Mouse (Mus musculus) ES-Bruce4 (cell line): Measurements from ENCODE around the gene Ints7. TPM values are rescaled to one million over a fixed set of nuclear protein-coding genes. Genes with fewer than 3 reads are reported as not detected.

ENCODE experiments used
- H3K27ac ChIP-seq: 2 replicates; pipeline ENCODE4 v1.5.1; 2012; ENCODE audit warnings: low read length, inconsistent platforms; ENCODE audit not compliant: insufficient read depth
- H3K27me3 ChIP-seq: 2 replicates; pipeline ENCODE4 v1.6.1; 2012; ENCODE audit warnings: mild to moderate bottlenecking, low read length, inconsistent platforms; ENCODE audit not compliant: control insufficient read depth, poor library complexity, insufficient read depth, severe bottlenecking
- H3K36me3 ChIP-seq: 2 replicates; pipeline ENCODE4 v1.6.1; 2012; ENCODE audit warnings: inconsistent platforms, mild to moderate bottlenecking, low read length, moderate library complexity; ENCODE audit not compliant: control insufficient read depth, poor library complexity, insufficient read depth, severe bottlenecking
- H3K4me1 ChIP-seq: one replicate; pipeline ENCODE4 v1.8.1; 2011; ENCODE audit warnings: low read length; ENCODE audit not compliant: control insufficient read depth, insufficient read depth
- H3K4me3 ChIP-seq: 2 replicates; pipeline ENCODE4 v1.5.1; 2011; ENCODE audit warnings: low read depth, mild to moderate bottlenecking, low read length
- H3K9ac ChIP-seq: 2 replicates; pipeline ENCODE4 v1.6.1; 2012; ENCODE audit warnings: low read depth, mild to moderate bottlenecking, inconsistent platforms; ENCODE audit not compliant: poor library complexity, severe bottlenecking
- H3K9me3 ChIP-seq: replicated peaks from 2 replicates; pipeline ENCODE4 v1.6.1; 2012; ENCODE audit warnings: mild to moderate bottlenecking, low read length, inconsistent platforms; ENCODE audit not compliant: control insufficient read depth, poor library complexity, insufficient read depth, severe bottlenecking
- CTCF ChIP-seq: IDR thresholded peaks from one replicate; pipeline ENCODE4 v1.8.1; 2011; ENCODE audit warnings: low read depth, low read length
- EP300 ChIP-seq: IDR thresholded peaks from 2 replicates; pipeline ENCODE4 v1.6.1; 2011; ENCODE audit warnings: low read depth, low read length; ENCODE audit not compliant: insufficient read depth
- POLR2A ChIP-seq: IDR thresholded peaks from one replicate; pipeline ENCODE4 v1.8.1; 2011; ENCODE audit warnings: low read length; ENCODE audit not compliant: insufficient read depth
- polyA plus RNA-seq: library from polyadenylated mRNA; stranded (reverse); fragments of >200 nt; gene quantifications from 2 replicates; pipeline ENCODE4 v1.2.4, GENCODE M21; 2011; ENCODE audit warnings: low read depth; ENCODE audit not compliant: missing spikeins, insufficient read depth, insufficient read length

Gene Ints7
- polyA plus RNA-seq, 1 experiment, result 58.1 TPM

DNA sequence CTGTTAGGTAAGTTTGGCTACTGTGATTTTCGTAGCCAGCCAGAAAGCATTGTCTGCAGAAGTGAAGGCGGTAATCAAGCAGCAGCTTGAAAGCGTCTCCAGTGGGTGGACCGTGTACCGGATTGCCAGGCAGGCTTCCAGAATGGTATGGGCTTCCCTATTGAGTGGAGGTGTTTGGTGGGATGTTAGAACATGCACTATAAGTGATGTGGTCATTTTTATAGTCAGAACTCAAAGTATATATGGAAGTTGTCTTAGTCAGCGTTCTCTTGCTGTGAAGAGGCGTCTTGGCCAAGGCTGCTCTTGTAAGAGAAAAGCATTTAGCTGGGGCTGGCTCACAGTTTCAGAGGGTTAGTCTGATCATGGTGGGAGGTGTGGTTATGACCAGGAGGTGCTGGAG lies 34.9 kb downstream of the Ints7 start:
- Histone ChIP-seq H3K27me3 (no peaks in the 10 kb centered on the region), H3K9ac (no peak overlapping the region), H3K4me1 (no peaks in the 10 kb centered on the region), H3K9me3 (no peaks in the 10 kb centered on the region), H3K4me3 (no peak overlapping the region), H3K27ac (no peak overlapping the region), H3K36me3 (peaks cover 57% of the 10 kb centered on the region)
- TF ChIP-seq POLR2A (no peak), CTCF (no peak), EP300 (no peak)

DNA sequence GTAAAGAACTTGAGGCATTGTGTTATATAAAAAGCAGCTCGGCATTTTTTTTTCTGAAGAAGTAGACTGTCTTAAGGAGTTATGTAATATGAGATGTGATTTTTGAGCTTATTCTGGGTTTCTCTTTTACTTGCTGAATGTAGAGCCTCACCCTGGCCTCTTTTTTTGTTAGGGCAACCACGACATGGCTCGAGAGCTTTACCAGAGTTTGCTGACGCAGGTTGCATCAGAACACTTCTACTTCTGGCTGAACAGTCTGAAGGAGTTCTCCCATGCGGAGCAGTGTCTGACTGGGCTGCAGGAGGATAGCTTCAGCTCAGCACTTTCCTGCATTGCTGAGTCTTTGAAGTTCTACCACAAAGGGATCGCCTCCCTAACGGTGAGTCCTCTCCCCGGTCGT lies 36.2 kb downstream of the Ints7 start:
- TF ChIP-seq EP300, result no peak
- TF ChIP-seq CTCF, result no peak
- TF ChIP-seq POLR2A, result no peak
- peaks cover 53% of the 10 kb centered on the region for H3K36me3 ChIP-seq

DNA sequence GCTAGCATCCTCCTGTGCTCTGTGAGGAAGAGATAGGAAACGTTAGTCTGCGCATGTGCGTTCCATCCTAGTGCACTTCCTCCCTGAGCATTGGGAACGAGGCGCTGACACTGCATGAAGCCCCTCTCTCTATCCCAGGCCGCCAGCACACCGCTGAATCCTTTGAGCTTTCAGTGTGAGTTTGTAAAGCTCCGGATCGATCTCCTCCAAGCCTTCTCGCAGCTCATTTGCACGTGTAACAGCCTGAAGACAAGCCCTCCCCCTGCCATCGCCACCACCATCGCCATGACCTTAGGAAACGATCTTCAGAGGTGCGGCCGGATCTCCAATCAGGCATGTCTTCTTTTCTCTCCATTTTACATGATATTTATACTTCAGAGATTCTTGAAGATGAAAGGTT lies 37.4 kb downstream of the Ints7 start:
- no peaks in the 10 kb centered on the region for H3K27me3 ChIP-seq
- no peak overlapping the region for H3K9ac ChIP-seq
- no peak overlapping the region for H3K4me3 ChIP-seq
- H3K4me1 ChIP-seq, result no peaks in the 10 kb centered on the region
- peaks cover 50% of the 10 kb centered on the region for H3K36me3 ChIP-seq
- no peak overlapping the region for H3K27ac ChIP-seq
- no peak for TF ChIP-seq CTCF
- no peak for TF ChIP-seq EP300
- TF ChIP-seq POLR2A, result no peak
- no peaks in the 10 kb centered on the region for H3K9me3 ChIP-seq

More for the DNA sequence above, 36.2 kb downstream of the Ints7 start:
- no peaks in the 10 kb centered on the region for H3K9me3 ChIP-seq
- no peak overlapping the region for H3K27ac ChIP-seq
- no peak overlapping the region for H3K4me3 ChIP-seq
- no peak overlapping the region for H3K9ac ChIP-seq
- no peaks in the 10 kb centered on the region for H3K27me3 ChIP-seq
- no peaks in the 10 kb centered on the region for H3K4me1 ChIP-seq

- no peaks in the 10 kb centered on the region for H3K9me3 ChIP-seq
- TF ChIP-seq CTCF (no peak), POLR2A (no peak), EP300 (no peak)
- H3K4me1 ChIP-seq, result no peaks in the 10 kb centered on the region
- no peak overlapping the region for H3K4me3 ChIP-seq
- H3K36me3 ChIP-seq, result peaks cover 59% of the 10 kb centered on the region
- H3K27me3 ChIP-seq, result no peaks in the 10 kb centered on the region
- no peak overlapping the region for H3K9ac ChIP-seq
- no peak overlapping the region; the same call in 1 of the 2 replicates for H3K27ac ChIP-seq
These were observed 40.8 kb downstream of the Ints7 start for GRCm38 (mm10) chr1:191616245-191616644.

DNA sequence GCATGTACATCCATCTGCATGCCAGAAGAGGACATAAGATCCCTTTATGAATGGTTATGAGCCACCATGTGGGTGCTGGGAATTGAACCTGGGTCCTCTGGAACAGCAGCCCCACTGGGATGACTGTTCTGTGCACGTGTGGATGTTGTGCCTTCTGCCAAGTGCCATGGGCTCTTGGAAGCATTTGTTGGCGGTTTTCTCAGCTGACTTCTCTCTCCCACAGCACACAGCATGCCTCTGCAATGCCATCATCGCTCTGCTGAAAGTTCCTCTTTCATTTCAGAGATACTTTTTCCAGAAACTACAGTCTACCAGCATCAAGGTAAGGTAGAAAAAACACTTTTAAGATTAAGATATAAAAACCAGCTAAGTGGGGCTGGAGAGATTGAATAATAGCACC lies 42.2 kb downstream of the Ints7 start:
- TF ChIP-seq POLR2A (no peak), EP300 (no peak), CTCF (no peak)
- Histone ChIP-seq H3K4me3 (no peak overlapping the region), H3K36me3 (peaks cover 53% of the 10 kb centered on the region), H3K9me3 (no peaks in the 10 kb centered on the region), H3K4me1 (no peaks in the 10 kb centered on the region), H3K9ac (no peak overlapping the region), H3K27ac (no peak overlapping the region), H3K27me3 (no peaks in the 10 kb centered on the region)

DNA sequence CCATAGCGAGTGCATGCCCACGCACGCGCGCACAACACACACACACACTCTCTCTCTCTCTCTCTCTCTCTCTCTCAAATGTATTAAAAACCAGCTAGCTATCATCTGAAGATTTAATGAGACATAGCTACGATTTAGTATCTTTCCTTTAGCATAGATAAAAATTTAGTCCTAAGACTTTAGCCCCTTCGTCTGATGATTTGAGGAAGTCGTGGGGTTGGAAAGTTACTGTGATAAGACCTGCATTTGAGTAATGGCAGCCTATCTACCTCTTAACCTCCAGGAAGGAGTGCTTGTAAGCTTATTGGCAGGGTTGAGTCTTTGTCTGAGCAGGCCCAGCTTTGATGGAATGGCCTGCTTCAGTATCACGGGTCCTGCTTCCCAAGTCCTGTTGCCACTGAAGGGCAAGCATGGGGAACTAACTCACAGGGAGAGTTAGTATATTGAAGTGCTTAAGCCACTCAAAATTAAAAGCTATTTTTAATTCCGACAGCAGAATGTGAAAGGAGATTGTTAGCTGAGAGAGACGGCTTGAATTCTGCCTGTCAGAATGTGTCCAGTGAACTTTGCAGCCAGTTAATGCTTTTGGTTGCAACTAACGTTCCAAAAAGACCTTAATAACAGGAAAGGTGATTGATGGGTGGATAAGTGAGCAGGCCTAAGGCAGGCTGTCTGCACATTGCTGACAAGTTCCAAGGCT lies 42.8 kb downstream of the Ints7 start:
- H3K27me3 ChIP-seq, result no peaks in the 10 kb centered on the region
- H3K36me3 ChIP-seq, result peaks cover 47% of the 10 kb centered on the region
- no peaks in the 10 kb centered on the region for H3K4me1 ChIP-seq
- H3K9ac ChIP-seq, result no peak overlapping the region
- H3K27ac ChIP-seq, result no peak overlapping the region
- TF ChIP-seq EP300 (no peak), CTCF (no peak), POLR2A (no peak)
- H3K4me3 ChIP-seq, result no peak overlapping the region
- no peaks in the 10 kb centered on the region for H3K9me3 ChIP-seq
